Mouse (Mus musculus) gonadal fat pad, adult 2 months (tissue): ENCODE results near the gene Naglu. TPM values are rescaled to one million over a fixed set of nuclear protein-coding genes. Genes with fewer than 3 reads are reported as not detected.

ENCODE experiments used
- DNase-seq: peaks from one replicate; pipeline ENCODE4 v3.0.0-alpha.2; 2012; ENCODE audit warnings: low read depth
- polyA plus RNA-seq: library from polyadenylated mRNA; depleted of rRNA; stranded (reverse); fragments of >200 nt; gene quantifications from 2 replicates; pipeline ENCODE4 v1.2.3, GENCODE M21; 2012; rRNA removed

The Naglu gene
- 44.6 and 52.9 TPM in 2 replicates for polyA plus RNA-seq

DNA sequence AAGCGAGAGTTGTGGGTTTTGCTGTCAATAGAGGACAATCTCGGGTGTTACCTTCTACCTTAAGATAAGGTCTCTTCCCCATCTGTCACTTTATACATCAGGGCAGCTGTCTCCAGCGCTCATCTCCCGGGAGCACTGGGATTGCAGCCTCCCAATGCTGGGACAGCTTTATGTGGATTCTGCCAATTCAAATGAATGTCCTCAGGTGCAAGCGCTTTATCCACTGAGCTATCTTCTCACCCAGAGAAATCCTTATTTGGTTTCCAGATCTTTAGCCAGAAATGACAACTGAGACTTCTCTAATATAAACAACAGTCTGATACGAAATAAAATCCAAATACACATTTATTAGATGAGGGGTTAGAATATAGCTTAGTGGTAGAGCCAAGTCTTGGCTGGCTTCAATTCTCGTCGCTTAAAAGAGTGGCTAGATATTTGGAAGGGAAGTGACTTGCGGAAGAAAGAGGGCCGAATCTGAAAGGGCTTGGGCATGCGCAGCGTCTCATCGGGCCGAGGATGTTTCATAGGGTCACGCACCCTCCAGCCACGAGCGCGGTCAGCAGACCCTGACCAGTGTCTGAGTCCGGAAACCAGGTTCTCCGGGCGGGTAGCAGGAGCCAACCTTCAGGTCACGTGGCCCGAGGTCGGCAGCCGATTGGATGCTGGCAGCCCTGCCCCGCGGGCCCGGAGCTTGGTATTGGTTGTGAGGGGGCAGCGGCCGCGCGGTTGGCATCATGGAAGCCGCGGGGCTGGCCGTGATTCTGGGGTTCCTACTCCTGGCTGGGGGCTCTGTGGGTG lies at the start of gene Naglu:
Naglu (plus strand) TSS at position 622 of the 798 bp plus-strand sequence.
- DNase-seq: no peak

DNA sequence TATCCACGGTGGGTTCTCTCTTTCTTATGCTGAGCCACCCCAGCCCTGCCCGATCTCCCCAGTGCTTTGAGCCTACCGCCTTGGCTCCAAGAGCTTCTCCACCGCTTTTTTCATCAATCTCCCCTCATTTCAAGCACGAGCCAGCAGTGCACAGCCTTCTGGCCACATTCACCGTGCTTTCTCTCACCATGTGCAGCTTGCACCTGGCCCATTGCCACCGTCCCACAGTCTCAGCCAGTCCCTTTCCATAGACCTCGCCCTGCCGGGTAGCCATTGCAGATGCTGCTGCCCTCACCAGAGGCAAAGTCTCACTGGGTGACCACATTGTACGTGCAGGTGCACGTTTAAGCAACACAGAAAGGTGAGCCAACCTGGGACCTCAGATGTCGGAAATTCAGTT lies 46.4 kb upstream of the Naglu start:
- no peak for DNase-seq

GRCm38 (mm10) chr11:101024001-101024400 lies 45.8 kb upstream of the Naglu start:
- DNase-seq: no peak

DNA sequence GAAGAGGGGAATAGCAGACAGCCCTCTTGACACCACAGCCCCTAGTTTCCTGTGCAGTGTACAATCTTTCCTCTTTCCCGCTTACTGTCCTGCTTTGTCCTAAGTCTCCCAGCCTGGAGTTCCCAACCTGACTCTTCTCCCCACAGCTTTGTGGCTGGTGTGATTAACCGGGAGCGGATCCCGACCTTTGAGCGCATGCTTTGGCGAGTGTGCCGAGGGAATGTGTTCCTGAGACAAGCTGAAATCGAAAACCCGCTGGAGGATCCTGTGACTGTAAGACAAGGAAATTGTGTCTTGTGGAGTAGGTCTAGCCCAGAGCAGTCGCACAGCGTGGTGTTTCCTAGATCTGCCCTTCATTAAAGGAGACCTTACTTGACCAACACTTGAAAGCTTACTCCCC lies 42.7 kb upstream of the Naglu start:
- no peak for DNase-seq

GRCm38 (mm10) chr11:101029320-101029719 lies 40.5 kb upstream of the Naglu start:
- no peak for DNase-seq

- no peak for DNase-seq
Observed at GRCm38 (mm10) chr11:101030136-101030807, 39.5 kb upstream of the Naglu start.

- DNase-seq: no peak
Observed at GRCm38 (mm10) chr11:101030808-101031156, 39.0 kb upstream of the Naglu start.

GRCm38 (mm10) chr11:101031470-101031869 lies 38.3 kb upstream of the Naglu start:
- no peak for DNase-seq

- DNase-seq: no peak
Observed at GRCm38 (mm10) chr11:101033856-101034500, 35.8 kb upstream of the Naglu start.

- no peak for DNase-seq
Observed at GRCm38 (mm10) chr11:101034614-101035327, 35.0 kb upstream of the Naglu start.

GRCm38 (mm10) chr11:101035328-101035695 lies 34.5 kb upstream of the Naglu start:
- no peak for DNase-seq

- no peak for DNase-seq
Observed at GRCm38 (mm10) chr11:101037795-101038194, 32.0 kb upstream of the Naglu start.

DNA sequence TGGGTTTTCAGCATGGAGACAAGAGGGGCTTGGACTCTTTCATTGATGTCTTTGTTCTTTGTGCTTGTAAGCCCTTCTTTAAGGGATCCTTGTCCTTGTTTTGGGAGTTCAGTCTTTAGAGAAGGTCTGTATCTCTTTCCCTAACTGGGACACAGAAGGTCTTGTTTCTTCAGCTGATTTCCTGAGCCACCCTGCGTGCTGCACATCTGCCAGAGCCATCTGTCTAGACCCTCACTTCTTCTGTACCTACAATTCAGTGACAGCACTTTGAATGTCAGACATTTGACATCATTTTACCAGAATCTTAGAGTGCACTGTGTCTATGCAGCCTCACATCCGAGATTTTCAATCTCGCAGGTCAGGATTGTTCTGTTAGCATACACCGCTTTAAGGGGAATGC lies 24.0 kb upstream of the Naglu start:
- DNase-seq: no peak

DNA sequence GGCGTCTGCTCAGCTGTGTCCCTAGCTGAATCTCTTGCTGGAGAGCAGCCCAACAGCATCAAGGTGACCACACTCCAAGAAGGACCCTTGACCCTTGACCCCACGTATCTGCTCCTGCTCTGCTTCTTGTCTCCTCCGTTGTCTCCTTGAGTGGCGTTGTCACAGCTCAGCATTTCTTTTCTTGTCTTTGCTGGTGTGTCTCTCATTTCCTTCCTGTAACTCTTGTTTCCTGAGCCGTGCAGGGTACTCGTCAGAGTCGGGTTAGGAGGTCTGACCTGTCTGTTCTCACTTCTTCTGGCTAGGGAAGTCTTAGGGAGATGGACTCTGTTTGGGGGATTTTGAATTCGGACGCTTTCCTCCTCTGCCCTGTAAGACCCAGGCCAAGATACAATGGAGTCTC lies 23.4 kb upstream of the Naglu start:
- DNase-seq: no peak

DNA sequence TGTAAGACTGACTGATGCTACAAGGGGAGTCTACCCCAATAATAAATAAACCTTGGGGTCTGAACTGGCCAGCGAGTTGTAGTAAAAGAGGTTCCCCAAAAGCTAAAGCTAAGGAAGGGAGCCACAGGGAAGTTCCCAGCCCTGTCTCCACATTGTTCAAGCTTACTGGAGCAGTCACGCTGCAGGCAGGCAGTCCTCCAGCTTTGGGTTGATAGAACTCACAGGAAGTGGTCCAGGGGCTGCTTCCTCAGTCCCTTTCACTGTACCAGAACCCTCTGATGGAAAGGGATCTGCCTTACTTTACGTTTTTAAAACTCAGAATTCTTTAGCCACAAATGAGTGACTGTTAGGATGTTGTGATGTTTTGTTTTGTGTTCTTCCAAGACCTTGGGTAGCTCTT lies 22.3 kb upstream of the Naglu start:
- DNase-seq: no peak

DNA sequence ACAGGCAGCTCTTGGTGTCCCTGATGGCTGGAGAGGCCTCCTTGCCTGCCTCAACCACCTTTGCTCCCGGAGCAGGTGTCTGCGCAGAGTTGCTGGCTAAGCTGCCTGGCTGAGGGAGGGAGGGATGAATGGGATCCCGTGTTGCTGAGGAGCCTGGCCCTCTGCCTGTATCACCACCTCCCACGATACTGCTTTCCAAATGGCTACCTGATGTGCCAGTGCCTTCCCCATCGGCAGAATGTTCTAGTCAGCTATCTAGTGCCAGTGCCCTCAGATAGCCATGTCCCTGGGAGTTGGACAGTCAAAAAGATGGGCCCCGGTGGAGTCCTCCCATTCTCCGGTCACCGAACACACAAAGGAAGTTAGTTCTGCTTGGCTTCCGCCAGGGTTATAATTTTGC lies 19.5 kb upstream of the Naglu start:
- DNase-seq: no peak

- DNase-seq: no peak
Observed at GRCm38 (mm10) chr11:101051051-101051493, 18.7 kb upstream of the Naglu start.

DNA sequence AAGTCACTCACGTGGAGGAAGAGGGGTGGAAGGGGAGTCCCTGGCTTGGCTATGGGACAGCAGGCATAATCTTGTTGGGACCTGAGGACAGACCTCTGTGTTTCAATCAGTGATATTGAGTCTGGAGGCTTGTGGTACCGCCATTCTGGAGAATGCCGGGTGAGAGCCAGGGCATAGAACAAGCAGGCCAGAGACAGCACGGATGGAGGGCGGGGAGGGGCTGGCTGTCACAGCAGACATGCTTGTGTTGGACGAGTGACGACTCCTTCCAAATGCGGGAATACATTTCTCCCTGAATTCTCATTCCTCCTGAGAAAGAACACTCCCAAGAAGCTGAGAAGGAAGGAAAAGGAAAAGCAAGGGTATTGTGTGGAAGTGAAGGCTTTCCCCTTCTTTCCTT lies 18.2 kb upstream of the Naglu start:
- no peak for DNase-seq

- DNase-seq: no peak
Observed at GRCm38 (mm10) chr11:101052751-101053473, 16.9 kb upstream of the Naglu start.

DNA sequence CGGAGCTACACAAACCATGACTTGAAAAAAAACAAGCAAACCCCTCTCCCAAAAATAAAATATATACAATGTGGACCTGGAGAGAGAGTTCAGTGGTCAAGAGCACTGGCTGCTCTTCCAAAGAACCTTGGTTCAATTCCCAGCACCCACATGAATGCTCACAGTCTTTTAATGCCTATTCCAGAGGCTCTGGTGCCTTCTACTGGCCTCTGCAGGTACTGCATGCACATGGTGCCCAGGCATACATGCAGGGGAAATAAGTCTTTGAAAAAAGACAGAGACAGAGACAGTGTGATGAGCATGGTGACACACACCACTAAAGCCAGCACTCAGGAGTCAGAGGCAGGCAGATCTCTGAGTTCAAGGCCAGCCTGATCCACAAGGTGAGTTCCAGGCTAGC lies 15.8 kb upstream of the Naglu start:
- DNase-seq: no peak

- no peak for DNase-seq
Observed at GRCm38 (mm10) chr11:101055418-101055817, 14.4 kb upstream of the Naglu start.

GRCm38 (mm10) chr11:101056885-101057284 lies 12.9 kb upstream of the Naglu start:
- DNase-seq: no peak
